Mouse (Mus musculus) kidney, adult 9 months (tissue): Measurements from ENCODE around the gene Ovol3.
"Not testable (repeated sequence)": the region's sequence is repeated elsewhere in the genome, so short reads cannot be mapped to it uniquely, and the experiment has no call there.

Source experiments
- DNase-seq: peaks from one replicate; pipeline ENCODE4 v3.0.0; 2022

Gene Ovol3

GRCm38 (mm10) chr7:30235625-30236024 lies at the start of gene Ovol3:
Gene Ovol3 (minus strand): TSS chr7:30235725.
- no peak for DNase-seq

GRCm38 (mm10) chr7:30282740-30283139 lies 47.2 kb upstream of the Ovol3 start:
- DNase-seq = no peak

DNA sequence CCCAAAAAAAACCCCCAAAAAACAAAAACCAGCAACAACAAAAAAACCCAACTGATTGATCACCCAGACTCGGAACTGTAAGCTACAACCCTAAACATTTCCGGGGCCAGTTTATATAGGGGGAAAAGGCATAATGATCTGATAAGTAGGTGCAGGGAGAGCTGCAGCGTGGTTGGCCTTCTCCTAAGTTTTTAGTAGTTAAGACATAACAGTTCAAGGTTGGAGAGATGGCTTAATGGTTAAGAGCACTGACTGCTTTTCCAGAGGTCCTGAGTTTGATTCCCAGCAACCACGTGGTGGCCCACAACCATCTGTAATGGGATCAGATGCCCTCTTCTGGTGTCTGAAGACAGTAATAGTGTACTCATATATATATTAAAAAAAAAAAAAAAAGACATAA lies 46.0 kb upstream of the Ovol3 start:
- no peak for DNase-seq

GRCm38 (mm10) chr7:30280670-30281138 lies 45.2 kb upstream of the Ovol3 start:
- peak; percentile 90 for DNase-seq

DNA sequence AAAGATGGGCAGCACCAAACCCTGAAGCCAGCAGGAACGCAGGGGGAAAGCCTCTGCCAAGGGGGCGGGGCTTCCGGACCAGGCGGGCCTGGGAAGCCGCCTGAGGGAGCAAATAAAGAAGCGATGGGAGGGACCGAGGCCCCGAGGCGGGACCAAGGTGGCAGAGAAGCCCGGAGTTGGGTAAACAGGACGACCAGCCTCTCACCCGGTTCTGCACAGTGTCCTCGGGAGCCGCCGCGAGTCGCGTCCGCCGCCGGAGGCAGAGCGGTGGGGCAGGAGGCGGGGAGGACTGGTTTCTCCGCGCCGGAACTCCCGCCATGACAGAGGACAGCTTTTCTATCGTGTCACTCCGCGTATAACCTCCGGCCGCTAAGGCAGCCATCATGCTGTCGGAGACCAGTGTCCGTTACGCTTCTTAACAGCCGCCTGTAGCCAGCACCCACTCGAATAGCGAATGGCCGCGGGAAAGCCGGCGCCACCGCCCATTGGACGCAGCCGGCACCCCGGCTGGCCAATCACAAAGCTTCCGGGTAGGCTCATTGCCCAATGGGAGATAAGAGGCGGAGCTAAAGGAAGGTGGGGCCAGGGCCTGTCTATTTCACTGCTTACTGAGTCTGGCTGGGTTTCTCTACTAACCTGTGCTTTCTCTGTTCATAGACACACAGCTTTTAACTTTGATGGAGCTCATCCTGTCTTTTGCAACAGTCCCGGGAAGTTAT lies 44.6 kb upstream of the Ovol3 start, which contains the start of the genes Thap8 and Wdr62:
TSS of gene Thap8 (plus strand) at position 144 of the 719 bp plus-strand sequence.
TSS of gene Wdr62 (minus strand) at position 469 of the 719 bp plus-strand sequence.
- peak; percentile 94 for DNase-seq

- DNase-seq = no peak
These were observed 44.0 kb upstream of the Ovol3 start for GRCm38 (mm10) chr7:30279536-30279935.

DNA sequence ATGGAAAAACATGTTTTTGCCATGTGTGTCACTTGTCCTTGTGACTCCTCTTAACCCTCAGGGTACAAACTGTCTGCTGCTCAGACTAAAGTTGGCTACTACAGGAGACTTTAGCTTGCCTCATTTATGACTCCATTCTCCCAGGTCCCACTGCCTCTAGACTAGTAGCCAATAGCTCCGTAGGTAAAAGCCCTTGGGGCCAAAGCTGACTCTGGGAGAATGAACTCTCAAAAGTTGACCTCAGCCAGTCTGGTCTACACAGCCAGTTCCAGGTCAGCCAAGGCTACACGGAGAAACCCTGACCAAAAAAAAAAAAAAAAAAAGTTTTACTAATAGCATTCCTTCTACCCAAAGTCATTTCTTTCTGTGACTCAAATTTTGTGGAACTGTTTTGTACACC lies 43.4 kb upstream of the Ovol3 start:
- no peak for DNase-seq

- no peak for DNase-seq
These were observed 38.9 kb upstream of the Ovol3 start for GRCm38 (mm10) chr7:30274383-30274782.

DNA sequence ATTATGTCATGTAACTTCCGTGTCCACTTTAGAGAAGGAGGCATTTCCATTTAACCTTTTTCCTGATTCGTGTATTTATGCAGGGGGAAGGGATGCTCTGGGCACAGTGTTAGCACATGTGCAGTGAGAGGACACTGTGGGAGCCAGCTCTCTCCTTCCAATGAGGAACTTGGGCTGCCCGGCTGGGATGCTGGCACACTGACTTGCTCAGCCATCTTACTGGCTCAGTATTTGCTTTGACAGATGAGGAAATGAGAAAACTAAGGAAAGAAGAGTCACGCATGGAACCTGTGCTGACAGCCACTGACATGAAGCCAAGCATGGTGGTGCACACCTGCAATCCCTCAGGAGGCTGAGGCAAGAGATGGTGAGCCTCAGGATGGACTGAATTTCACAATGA lies 34.1 kb upstream of the Ovol3 start:
- DNase-seq = no peak

DNA sequence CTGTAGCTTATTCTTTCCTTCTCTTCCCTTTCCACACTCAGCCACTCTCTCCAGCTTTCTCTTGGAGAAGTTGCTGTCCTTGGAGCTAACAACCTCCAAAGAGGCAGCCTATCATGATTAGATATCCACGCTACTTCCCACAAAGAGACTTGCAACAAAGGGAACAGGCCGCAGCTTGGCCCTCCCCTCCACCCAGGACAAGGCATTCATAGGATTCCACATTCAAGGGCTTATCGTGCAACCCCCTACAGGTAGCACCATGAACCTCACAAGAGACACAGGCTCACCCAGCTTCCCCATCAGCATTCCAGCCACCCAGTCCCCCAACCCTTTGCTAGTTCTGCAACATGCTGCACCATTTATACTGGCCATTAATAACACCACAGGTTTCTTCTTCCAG lies 31.3 kb upstream of the Ovol3 start:
- no peak for DNase-seq

GRCm38 (mm10) chr7:30265935-30266334 lies 30.4 kb upstream of the Ovol3 start:
- DNase-seq = no peak

DNA sequence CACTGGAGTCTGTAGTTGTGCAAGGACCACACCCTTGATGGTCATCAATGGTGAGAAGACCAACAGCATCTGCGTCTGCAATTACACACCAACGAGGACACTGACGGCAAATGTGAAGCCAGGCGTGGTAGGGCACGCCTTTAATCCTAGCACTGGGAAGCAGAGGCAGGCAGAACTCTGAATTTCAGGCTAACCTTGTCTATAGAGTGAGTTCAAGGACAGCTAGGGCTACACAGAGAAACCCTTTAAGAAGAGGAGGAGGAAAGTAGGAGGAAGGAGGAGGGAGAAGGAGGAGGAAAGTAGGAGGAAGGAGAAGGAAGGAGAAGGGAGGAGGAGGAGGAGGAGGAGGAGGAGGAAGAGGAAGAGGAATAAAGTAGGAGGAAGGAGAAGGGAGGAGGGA lies 30.0 kb upstream of the Ovol3 start:
- DNase-seq = no peak

GRCm38 (mm10) chr7:30265041-30265440 lies 29.5 kb upstream of the Ovol3 start:
- DNase-seq = no peak

GRCm38 (mm10) chr7:30251956-30252954 lies 16.7 kb upstream of the Ovol3 start:
- DNase-seq = peak; percentile 82

GRCm38 (mm10) chr7:30237374-30237773 lies 1.8 kb upstream of the Ovol3 start:
- not testable (repeated sequence) for DNase-seq

- no peak for DNase-seq
These were observed 434 bp downstream of the Ovol3 start for GRCm38 (mm10) chr7:30235091-30235490.

GRCm38 (mm10) chr7:30234276-30234858 lies 1.2 kb downstream of the Ovol3 start:
- DNase-seq = peak; percentile 92

GRCm38 (mm10) chr7:30233387-30233786 lies 2.1 kb downstream of the Ovol3 start:
- peak; percentile 56 for DNase-seq

DNA sequence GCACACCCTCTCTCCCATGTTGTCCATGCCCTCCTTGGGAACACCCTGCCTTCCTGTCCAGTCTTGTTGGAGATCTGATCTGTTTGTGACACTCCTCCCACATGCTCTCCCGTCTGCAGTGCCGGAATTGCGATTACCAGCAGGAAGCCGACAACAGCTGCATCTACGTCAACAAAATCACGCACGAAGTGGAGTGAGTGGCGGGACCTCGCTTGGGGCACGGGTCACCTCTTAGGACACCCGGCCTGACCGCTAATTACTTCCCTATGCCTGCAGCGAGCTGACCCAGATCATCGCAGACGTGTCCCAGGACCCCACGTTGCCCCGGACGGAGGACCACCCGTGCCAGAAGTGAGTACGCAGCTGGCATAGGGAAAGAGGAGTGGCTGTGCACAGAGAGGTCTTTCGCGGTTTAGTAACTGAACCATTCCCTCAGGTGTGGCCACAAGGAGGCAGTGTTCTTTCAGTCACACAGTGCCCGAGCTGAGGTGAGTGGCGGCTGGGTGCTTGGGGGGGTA lies 2.8 kb downstream of the Ovol3 start:
- DNase-seq = peak; percentile 81

DNA sequence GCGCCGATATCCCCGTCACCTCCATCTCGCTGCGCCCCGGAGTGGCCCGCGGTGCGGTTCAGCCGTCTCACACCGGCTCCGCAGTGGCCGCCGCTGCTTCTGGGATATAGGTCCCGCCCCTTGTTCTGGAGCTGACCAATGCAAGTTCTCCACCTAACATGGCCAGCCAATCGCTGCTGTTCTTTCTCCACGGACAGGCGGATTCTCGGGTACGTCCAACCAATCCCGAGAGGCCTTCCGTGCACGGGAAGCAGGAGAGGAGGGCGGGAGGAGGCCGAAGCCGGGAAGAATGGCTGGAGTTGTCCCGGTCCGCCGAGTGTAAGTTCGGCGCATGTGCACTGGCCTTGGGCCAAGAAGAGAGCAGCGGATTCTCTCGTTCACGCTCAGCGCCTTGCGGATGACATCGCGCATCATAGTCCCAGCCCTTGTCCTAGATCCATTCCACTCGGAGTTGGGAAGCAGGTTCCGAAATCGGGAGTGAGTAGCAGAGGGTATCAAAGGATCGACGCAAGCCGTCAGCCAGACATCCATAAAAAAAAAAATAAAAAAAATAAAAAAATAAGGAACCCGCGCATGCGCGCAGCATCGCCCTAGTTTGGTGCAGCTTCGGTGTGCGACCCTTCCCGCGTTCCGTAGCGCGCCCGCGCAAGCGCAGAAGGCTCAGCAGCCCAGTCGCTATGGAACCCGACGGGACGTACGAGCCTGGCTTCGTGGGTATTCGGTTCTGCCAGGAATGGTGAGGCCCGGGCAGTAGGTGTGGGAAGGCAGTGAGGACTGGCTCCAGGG lies 3.7 kb downstream of the Ovol3 start, which contains the start of the genes Polr2i and Tbcb:
TSS of gene Polr2i (plus strand) at position 280 of the 786 bp plus-strand sequence.
TSS of gene Tbcb (minus strand) at position 604 of the 786 bp plus-strand sequence.
- peak; percentile 99 for DNase-seq

DNA sequence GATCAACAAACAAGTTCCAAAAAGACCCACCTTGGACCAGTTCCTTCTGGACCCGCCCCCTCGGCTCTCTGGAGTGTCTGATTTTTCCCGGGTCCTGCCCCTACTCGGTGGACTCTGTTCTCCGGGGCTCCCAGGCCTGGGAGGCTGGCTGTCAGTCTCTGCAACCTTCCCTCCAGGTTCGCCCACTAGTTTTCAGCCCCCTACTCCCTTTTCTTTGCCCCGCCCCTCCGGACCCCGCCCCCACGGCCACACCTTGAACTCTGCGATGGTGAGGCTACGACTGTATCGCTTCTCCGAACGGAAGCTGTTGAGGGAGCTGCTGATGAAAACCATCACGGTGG lies 4.2 kb downstream of the Ovol3 start:
- DNase-seq = peak; percentile 52

GRCm38 (mm10) chr7:30224206-30224605 lies 11.3 kb downstream of the Ovol3 start:
- no peak for DNase-seq
